Mouse (Mus musculus): ENCODE measurements at regions not wholly inside any gene's neighbourhood (a gene's known extent, or its start where the extent isn't known, plus 50 kb on each side); places are given as distances from the start of the nearest gene placed in this dataset.
"Not testable (repeated sequence)": the region's sequence is repeated elsewhere in the genome, so short reads cannot be mapped to it uniquely, and the experiment has no call there.

DNA sequence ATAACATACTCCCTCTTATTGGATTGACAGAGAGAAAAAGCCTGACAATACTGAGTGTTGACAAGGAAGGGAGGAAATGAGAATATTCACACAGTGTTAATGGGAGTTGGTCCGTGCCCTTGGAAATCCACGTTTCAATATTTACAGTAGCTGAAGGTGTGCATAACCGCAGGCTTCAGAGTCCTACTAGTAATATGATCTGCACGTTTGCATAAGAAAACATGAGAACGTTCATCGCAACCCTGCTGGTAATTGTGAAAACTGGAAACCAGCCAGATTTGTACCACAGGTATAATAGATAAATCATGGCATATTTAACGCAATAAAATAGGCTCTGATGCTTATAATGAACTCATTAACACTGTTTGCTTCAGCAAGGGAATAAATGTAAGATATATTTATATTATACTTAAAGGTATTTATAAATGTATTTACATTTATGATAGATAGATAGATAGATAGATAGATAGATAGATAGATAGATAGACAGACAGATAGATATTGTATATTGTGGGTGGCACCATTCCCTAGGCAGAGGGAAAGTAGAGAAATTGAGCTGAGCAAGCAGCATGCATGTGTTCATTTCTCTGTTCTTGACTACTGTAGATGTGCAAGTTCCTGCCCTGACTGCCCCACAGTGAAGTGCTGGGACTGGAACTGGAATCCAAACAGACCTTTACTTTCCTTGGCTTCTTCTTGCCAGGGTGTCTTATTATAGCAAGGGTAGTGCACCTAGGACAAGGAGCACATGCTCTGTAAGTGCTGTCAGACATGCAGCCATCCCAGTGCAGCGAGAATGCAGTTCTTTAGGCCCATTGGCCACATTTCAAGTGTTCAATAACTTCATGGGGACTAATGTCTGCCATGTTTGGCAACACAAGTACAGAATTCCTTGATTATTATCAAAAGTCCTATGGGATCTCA lies 117.6 kb upstream of the Cpm start:
- DNase-seq = no peak

DNA sequence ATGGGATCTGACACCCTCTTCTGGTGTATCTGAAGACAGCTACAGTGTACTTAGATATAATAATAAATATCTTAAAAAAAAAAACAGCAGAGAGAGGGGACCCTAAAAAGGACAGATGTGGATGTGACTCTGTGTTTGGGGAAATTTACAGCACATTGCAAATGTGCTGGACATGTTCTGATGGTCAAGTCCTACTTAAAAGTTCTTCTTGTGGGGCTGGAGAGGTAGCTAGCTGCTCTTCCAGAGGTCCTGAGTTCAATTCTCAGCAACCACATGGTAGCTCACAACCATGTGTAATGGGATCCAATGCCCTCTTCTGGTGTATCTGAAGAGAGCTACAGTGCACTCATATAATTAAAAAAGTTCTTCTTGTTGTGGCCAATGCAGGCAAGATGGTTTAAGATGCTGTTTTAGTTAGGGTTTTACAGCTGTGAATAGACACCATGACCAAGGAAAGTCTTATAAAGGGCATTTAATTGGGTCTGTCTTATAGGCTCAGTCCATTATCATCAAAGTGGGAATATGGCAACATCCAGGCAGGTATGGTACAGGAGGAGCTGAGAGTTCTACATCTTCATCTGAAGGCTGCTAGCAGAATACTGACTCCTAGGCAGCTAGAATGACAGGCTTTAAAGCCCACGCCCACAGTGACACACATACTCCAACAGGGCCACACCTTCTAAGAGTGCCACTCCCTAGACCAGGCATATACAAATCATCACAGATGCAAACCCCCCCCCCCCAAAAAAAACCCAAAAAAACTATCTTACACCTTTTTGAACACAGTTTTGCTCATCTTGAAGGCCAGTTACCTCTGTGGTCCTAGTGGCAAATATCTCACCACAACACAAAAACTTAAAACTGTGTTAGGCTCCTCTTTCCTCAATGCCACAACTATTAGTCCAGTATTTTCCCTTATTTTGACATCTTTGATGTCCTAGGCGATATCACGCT lies 118.5 kb upstream of the Cpm start:
- DNase-seq = no peak

DNA sequence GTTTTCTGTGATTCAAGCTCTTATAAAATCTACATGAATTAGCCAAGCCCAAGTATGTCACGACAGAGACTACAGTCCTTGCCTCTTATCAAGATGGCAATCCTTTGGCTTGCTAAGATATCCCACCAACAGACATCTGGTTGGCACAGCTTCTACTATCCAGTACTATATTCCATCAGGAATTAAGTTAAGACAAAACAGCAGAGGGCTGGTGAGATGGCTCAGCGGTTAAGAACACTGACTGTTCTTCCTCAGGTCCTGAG lies 119.1 kb upstream of the Cpm start:
- DNase-seq = no peak

DNA sequence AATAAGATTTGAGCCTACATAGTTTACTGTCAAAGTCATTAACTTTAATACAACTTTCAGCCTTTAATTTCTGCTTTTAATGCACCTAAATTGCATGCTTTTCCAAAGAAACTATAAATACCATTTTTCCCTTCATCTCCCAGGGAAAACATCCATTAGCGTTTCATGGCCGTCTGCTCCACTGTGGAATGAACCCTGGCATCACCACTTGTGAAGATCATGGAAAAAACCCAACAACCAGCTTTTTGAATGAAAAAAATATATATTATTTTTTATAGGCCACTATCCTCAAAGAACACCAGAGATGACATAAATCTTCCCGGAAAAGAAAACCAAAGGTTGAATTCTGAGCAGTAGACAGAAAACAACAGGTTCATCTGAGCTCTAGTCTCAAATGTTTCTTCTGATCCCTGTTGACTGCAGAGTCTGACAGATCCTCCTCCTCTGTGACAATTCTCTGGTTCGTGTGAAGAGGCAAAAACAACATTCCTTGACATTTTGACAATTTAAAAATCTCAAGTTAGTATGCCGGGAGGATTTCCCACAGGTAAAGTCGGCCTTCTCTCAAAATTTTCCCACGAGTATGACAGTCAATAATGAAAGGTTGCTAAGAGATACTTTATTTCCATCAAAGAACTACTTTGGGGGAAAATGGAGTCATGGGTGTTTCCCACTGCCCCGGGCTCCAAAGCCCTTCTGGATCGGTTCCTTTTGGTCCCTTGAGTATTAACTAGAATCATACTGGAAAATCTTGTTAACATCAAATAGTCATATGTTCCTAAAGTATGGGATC lies 119.7 kb upstream of the Cpm start:
- no peak for DNase-seq

DNA sequence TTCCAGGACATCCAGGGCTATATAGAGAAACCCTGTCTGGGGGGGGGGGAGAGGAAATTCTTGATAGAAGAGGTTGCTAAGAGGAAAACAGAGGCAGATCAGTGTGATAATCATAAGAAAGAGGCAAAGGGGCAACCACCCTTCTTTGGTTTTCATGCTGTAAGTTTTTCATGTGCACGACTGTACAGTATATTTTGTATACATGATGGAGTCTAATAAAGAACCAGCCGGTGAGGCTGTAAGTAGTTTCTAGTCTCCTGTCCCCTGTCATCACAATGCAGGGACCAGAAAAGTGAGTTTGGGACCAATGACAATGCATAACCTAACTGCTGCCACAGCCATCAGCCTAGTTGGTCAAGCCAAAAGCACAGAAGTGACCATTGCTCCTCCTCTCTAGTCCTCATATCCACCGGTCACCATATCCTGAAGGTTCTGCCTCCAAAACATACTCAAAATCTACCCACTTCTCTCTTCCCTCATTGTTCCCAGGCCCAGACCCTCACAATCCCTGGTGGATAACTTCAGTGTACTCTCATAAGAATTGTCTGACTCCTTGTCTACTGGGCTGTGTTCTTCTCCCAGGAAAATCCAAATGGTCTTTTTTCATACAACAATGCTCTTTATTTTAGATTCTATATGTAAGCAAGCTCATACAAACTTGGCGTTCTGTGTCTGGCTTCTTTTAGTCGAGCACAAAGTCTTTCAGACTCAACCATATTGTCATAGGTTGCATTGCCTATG lies 122.9 kb upstream of the Cpm start:
- DNase-seq = no peak

DNA sequence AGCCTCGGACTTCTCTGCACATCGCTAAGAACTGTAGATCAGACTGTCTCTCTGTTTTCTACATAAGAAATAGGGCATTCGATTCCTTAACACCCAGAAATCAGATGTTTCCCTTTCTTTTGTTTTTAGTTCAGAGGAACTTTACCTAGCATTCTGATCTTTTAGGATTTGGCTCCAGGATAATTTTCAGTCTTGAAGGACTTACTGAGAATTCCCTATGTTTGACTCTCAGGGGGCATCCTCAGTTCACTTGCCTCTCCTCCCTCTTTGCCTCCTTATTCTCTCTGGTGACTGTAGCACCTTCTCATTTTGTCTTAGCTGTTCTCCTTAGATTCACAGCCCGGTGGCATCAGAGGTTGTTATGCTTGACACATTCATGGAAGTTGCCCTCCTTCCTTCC lies 123.8 kb upstream of the Cpm start:
- DNase-seq = no peak

DNA sequence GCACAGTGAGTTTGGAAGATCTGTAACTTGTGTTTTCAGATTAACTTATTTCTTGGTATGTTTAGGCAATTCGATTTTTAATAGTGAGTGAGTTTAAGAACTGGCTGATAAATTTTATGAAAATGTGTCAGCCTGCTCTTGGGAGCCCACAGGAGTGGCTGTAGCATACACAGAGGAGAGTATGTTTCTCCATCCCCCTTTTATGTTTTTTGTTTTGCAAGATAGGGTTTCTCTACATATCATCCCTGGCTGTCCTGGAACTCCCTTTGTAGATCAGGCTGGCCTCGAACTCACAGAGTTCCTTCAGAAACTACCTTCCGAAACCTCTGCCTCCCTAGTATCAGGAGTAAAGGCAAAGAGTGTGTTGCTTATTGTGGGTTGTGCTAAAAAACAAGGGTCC lies 124.2 kb upstream of the Cpm start:
- no peak for DNase-seq

DNA sequence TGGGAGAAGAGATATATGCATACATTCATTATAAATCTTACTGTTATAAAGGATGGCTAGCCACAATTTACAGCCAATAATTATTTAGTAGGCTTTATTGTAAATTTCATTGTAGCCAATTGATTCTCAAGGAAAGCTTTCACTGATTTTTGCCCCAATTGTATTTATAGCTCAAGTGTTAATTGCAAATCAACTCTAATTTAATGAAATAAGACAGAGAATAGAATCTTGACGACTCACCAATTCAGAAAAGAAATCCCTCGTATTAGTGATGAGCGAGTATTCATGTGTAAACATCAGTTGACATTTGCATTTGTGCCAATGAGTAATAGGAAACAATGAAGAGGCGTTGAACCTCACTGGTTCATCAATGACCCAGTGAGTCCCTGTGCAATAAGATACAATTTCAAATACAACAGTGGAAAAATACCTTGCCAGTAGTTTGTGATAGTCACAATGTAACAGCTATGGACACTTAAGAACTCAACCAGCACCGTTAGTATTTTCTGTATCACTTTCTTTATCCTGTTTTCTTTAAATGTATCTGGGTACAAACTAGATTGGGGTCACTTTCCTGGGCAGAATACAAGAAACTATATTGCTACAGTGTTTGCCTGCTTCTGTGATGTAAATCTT lies 124.6 kb upstream of the Cpsf6 start:
- DNase-seq = no peak

DNA sequence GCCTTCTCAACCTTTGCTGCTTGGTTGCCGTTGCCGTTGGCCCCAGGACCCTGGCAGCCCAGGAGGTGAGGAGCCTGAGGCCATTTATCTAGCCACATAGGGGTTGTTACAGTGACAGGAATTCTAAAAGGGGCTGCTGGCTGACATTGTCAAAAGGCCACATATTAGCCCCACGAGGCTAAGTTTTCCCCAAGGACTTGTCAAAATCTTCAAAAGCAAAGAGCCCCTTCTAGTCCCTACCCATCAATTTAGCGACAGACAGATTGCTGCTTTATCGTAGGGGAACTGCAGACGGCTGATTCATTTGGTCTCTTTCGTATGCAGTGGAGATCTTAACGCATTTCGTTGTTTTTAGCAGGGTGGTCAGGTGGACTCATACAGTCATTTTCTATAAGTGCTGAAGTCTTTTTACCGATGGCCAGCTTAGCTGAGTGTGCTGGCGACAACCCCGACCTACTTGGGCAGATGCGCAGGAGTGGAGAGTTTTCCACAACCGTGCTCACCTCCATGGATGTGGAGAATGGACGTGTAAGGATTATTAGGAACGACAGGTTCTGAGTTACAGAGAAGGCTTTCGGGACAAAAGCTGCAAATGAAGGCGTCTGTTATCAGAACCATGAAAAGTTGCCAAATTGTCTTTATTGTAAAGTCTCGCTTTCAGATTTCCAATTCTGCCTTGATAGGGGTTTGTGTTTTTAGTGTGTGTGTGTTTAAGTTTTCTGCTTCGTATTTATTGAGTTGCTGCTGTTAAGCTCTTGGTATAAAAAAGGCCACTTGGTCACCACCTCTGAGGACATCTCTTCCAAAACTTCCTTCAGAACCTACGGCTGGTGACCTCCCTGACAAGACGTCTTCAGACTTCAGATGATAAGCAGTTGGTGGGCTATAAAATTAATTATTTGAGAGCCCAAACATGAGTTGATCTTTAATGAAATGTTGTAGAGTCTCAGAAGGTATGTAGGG lies 123.7 kb upstream of the Cpsf6 start:
- DNase-seq = no peak

DNA sequence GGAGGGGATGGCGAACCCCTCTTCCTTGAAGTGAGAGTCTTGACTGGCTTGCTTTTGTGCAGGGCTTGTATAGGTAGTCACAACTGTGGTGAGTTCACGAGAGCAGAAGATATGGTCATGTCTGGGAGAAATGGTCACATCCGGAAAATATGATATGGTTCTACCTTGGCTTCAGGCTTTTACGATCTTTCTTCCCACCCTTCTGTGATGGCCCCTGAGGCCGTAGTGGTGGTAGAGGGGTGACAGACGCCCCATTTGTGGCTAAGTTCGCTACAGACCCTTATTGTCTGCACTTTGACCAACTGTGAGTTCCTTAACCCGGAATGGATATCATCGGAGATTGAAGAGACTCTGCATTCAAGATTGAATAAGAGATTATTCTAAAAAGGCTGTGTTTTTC lies 122.9 kb upstream of the Cpsf6 start:
- DNase-seq = no peak

DNA sequence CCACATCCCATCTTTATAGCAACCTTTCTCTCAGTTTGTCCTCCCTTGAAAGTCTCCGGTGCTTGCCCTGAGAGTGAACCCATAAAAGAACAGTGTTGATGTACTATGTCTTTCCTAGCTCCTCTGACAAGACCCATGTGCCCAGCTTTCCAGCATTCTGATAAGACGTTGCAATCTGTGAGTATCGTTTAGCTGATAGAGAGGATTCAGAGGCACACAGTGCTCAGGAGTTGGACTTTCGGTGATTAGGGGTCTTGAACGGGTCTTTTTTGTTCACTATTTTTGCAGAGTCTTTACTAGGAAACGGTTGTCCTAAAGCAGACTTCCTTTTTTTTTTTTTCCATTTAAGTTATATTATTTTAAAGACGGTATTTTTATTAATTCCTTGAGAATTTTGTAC lies 122.3 kb upstream of the Cpsf6 start:
- DNase-seq = no peak

DNA sequence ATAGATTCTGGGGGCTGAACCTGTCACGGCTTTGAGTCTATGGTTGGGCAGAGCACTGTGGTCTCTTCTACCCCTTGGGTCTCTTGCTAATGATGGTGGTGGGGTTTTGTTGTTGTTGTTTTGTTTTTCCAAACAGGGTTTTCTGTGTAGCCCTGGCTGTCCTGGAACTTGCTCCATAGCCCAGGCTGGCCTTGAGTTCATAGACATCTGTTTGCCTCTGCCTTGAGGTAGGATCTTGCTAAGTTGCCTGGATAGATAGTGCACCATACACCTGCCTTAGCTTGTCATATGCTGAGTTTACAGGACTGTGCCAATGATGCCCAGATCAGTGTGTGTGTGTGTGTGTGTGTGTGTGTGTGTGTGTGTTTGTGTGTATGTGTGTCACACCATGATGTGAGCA lies 121.6 kb upstream of the Cpsf6 start:
- DNase-seq = no peak

DNA sequence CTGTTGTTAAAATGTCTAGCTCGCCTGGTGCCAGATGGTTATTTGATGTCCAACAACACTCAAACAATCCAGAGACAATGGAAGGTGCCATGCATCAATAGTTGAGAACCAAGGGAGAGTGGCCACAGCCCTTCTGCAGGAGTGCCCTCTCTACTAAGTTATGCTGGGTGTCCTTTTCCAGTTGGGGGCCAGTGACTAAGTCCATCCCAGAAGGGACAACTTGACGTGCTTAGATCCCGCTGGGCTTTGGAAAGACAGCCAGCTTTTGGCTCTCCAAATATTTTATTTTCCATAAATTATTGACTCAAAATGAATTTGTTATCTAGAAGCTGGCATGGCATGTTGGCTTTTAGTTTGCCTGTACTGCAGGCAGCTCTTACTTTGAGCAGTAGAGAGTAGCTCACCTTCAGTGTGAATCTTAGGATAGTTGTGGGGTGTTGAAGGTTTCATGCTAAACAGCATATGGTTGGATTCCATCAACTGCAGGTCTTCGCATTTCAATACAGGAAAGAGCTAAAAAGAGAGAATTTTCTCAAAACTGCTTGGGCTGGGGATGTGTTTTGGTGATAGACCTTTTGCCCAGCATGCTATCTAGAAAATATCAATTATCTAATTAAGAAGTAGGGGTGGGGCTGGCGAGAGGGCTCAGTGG lies 120.8 kb upstream of the Cpsf6 start:
- no peak for DNase-seq

DNA sequence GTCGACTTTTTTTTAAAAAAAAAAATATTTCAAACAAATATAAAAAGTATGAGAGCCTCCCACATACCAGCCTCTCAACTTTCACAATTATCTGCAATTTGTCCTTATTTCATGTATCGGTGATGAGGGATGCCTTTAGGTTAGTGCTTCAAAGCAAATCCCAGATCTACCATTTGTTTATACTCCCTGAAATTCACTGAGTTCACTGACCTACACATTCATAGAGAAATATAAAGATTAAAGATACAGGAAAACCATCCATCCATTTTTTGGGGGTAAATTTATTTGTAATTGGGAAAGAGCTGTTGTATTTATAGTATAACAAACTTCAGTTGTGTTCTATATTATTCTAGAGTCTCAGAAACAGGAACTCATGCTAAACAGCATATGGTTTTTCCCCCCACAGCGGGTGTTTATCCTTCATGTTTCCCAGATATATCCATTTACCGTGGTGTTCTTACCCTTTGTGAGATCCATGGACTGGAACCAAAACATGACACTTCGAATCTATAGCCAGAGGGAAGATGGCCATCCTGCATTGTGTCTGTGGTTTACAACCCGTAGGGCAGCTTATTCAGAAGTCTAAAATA lies 120.1 kb upstream of the Cpsf6 start:
- no peak for DNase-seq

DNA sequence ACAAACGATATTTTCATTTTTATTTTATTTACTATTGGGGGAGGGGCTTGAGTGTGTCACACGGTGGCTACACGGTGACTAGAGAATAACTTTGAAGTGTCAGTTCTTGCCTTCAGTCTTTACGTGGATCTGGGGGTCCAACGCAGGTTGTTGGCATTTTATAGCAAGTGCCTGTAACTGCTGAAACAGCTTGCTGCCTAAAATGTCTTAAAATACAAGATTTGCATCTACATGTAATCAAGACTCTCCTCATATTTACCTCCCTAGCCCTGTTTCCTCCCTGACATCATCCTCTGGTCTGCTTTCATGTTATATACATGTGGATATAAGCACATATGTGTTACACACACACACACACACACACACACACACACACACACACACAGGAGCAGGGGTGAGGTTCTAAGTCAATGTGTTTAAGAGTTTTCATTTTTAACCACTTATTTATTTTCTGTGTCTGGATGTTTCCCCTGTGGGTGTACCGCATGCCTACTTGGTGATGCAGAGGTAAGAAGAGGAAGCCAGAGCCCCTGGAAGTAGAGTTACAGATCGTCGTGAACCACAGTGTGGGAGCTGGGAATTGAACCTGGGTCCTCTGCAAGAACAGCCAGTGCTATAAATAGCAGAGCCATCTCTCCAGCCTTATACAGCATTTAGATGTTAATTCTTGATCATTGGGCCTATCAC lies 119.5 kb upstream of the Cpsf6 start:
- DNase-seq = no peak

DNA sequence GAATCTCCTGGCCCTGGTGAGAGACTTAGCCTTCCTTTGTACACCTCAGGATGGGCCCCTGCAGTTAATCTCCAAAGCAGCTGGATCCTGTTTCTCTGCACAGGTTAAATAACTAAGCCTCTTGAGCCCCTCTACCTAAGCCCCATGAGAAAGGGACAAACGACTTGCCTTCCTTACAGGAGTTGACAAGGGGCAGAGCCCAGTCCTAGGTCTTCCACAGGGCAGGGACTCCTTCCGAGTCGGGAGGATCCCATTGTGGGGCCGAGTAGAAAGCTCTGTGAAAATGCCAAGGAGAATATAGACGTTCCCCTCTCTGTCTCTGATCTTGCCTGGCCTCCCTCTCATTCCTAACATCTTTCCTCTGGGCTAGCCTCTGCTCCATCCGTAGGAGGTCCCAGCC lies 118.7 kb upstream of the Cpsf6 start:
- no peak for DNase-seq

DNA sequence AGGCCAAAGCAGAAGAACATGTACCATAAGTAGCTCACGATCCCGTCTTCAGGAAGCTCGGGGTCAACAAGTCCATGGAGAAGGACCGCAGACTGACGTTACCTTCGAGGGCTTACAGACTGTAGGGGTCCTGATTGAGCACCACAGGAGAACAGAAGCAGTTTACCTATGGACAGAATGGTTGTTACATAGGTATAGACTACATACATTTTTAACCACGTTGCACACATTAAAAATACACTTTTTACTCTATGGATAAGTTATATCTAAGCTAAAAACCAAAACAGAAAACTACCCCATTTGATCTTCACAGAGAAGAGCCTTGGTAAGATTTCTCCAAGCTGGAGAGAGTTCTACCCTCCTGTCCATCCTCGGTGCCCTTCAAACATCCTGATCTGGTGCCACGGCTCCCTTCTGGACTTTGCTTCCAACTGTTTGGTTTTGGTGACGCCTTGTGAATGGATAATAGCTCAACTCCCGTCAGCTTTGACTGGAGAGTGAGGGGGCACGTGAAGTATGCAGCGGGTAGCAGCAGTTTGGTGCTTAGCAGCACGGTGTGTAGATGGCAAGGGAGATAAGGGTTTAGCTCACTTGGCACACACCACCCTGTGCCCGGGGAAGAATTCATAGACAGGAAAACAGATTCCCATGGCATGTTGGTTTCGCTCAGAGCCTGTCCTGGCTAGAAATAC lies 117.9 kb upstream of the Cpsf6 start:
- no peak for DNase-seq

DNA sequence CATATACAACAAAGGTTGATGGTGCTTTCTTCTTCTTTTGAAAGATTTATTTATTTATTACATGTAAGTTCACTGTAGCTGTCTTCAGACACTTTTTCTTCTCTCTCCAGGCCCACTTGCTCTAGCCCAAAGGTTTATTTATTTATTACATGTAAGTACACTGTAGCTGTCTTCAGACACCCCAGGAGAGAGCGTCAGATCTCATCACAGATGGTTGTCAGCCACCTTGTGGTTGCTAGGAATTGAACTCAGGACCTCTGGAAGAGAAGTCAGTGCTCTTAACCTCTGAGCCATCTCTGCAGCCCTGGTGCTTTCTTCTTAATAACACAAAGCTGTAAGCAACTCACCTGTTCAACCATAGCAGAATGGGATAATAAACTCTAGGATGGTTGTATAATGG lies 117.3 kb upstream of the Cpsf6 start:
- DNase-seq = not testable (repeated sequence)

Measured in kidney, adult 11 months (tissue).